Comparison of ENCODE assay signal across 24 mouse cellular contexts in genomic region chr3:144260886-144261285, GRCm38 (mm10). TPM values are rescaled to one million over a fixed set of nuclear protein-coding genes. Genes with fewer than 3 reads are reported as not detected.
DNase-seq lines count a peak whose midpoint lies in the region; ATAC-seq and TF ChIP-seq lines count a peak whose summit lies in the region.
"Had no signal": no experiment of that assay in that cellular context is flagged by ENCODE, and none has a peak within 500 bp of the region (broad histone marks: within the 10 kb centered on the region; RNA-seq: fewer than 3 reads in every experiment).

No protein-coding gene starts in this region.

- H3K27me3 ChIP-seq in forebrain, postnatal 0 days (ENCODE audit: insufficient read depth, low read length) = no peaks in the 10 kb centered on the region
- no peaks in the 10 kb centered on the region for H3K27me3 ChIP-seq in forebrain, embryonic 10.5 days (ENCODE audit: poor library complexity, severe bottlenecking)
- H3K27me3 ChIP-seq: embryonic facial prominence, embryonic 13.5 days; heart, embryonic 12.5 days; limb, embryonic 15.5 days; liver, embryonic 15.5 days had no signal

- 50% methylated on average over 2 of the region's 2 CpGs for WGBS in forebrain, postnatal 0 days
- 95% methylated on average over 2 of the region's 2 CpGs for WGBS in forebrain, embryonic 10.5 days
- WGBS in lung, adult 2 months = 48% methylated on average over 2 of the region's 2 CpGs

- peak; percentile 14 for DNase-seq in forebrain, postnatal 0 days
- DNase-seq in forebrain, embryonic 10.5 days (ENCODE audit: extremely low spot score, low spot score) = no peak
- DNase-seq in lung, postnatal 36 days = peak; percentile 47
- DNase-seq in lung, adult 2 months = no peak
- DNase-seq in right cerebral cortex, postnatal 10 days (ENCODE audit: low spot score in 2 of 2) = no peak
- no peak for DNase-seq in cerebellum, postnatal 14 days
- DNase-seq: adrenal gland, postnatal 25 days; cerebellum, adult 11-12 months; cerebellum, postnatal 25 days; gastrocnemius, postnatal 14 days; heart, postnatal 10 days; kidney, adult 18-20 months; layer of hippocampus, adult 9-11 months; right cerebral cortex, postnatal 25 days had no signal

- no peak for TF ChIP-seq POLR2A in lung, adult 2 months (IDR thresholded peaks at IDR 0.05; ENCODE audit: borderline replicate concordance, extremely low read depth, low read depth, low read length)

- H3K9me3 ChIP-seq in forebrain, postnatal 0 days (ENCODE audit: low read length) = no peaks in the 10 kb centered on the region
- no peaks in the 10 kb centered on the region for H3K9me3 ChIP-seq in forebrain, embryonic 10.5 days
- H3K9me3 ChIP-seq: embryonic facial prominence, embryonic 13.5 days; heart, embryonic 12.5 days; limb, embryonic 15.5 days; liver, embryonic 15.5 days had no signal

- no peaks in the 10 kb centered on the region for H3K36me3 ChIP-seq in forebrain, postnatal 0 days (ENCODE audit: insufficient read depth)
- no peaks in the 10 kb centered on the region for H3K36me3 ChIP-seq in forebrain, embryonic 10.5 days (replicated peaks)
- H3K36me3 ChIP-seq: embryonic facial prominence, embryonic 13.5 days; heart, embryonic 12.5 days; limb, embryonic 15.5 days; liver, embryonic 15.5 days had no signal

- H3K4me2 ChIP-seq in forebrain, postnatal 0 days (ENCODE audit: low read depth) = no peak overlapping the region
- H3K4me2 ChIP-seq: embryonic facial prominence, embryonic 13.5 days; heart, embryonic 12.5 days; limb, embryonic 15.5 days; liver, embryonic 15.5 days; midbrain, embryonic 11.5 days had no signal

- TF ChIP-seq CTCF in forebrain, postnatal 0 days (IDR thresholded peaks at IDR 0.05; ENCODE audit: low read depth) = no peak
- TF ChIP-seq CTCF in lung, adult 2 months (IDR thresholded peaks at IDR 0.05; ENCODE audit: insufficient read depth, low read length) = no peak

- H3K4me1 ChIP-seq in forebrain, postnatal 0 days (ENCODE audit: insufficient read depth) = 0 out of 2 replicates have a peak, but pooled peaks cover 3% of the 10 kb centered on the region
- H3K4me1 ChIP-seq in forebrain, embryonic 10.5 days = peaks cover 13% of the 10 kb centered on the region
- peaks cover 10% of the 10 kb centered on the region; the same call in 1 of the 2 replicates for H3K4me1 ChIP-seq in lung, adult 2 months (ENCODE audit: control insufficient read depth, insufficient read depth, low read length)
- H3K4me1 ChIP-seq: limb, embryonic 15.5 days; liver, embryonic 15.5 days had no signal

- H3K4me3 ChIP-seq in forebrain, postnatal 0 days (ENCODE audit: low read depth, low read length) = no peak overlapping the region
- no peak overlapping the region for H3K4me3 ChIP-seq in forebrain, embryonic 10.5 days
- H3K4me3 ChIP-seq in lung, adult 2 months (replicated peaks; ENCODE audit: extremely low read depth, low read depth, low read length) = no peak overlapping the region
- H3K4me3 ChIP-seq: embryonic facial prominence, embryonic 13.5 days; heart, embryonic 12.5 days; left cerebral cortex, adult 2 months; limb, embryonic 15.5 days; liver, embryonic 15.5 days had no signal

- no peak for ATAC-seq in forebrain, postnatal 0 days
- ATAC-seq in activated CD4-positive, CD25-positive, alpha-beta regulatory T cell, adult 4 months = peak; percentile 61
- ATAC-seq in megakaryocyte-erythroid progenitor cell, adult 5-6 weeks (replicated peaks; ENCODE audit: low FRiP score, low TSS enrichment, poor library complexity, severe bottlenecking) = 0 out of 2 replicates have a peak, but pooled peaks have one; percentile 1
- ATAC-seq: hindbrain, postnatal 0 days had no signal

- H3K27ac ChIP-seq in forebrain, postnatal 0 days (ENCODE audit: low read depth, low read length) = no peak overlapping the region
- no peak overlapping the region for H3K27ac ChIP-seq in forebrain, embryonic 10.5 days
- H3K27ac ChIP-seq: embryonic facial prominence, embryonic 13.5 days; hindbrain, postnatal 0 days; kidney, postnatal 0 days; left cerebral cortex, adult 2 months; limb, embryonic 15.5 days; liver, embryonic 15.5 days had no signal

- H3K9ac ChIP-seq in forebrain, postnatal 0 days = no peak overlapping the region
- H3K9ac ChIP-seq: embryonic facial prominence, embryonic 13.5 days; heart, embryonic 12.5 days; limb, embryonic 15.5 days; liver, embryonic 15.5 days had no signal

RNA-seq across cellular contexts. Expression of gene Lmo4, which starts 55.9 kb away (rescaled TPM):
- 256 and 302 TPM in 2 replicates for total RNA-seq in forebrain, postnatal 0 days (2014; rRNA removed)
- polyA plus RNA-seq in forebrain, postnatal 0 days (2015; fragmentation: Nextera tagmentation; extraction: Ambion mirVana) = 234 and 258 TPM in 2 replicates
- 31.6 and 36.2 TPM in 2 replicates for polyA plus RNA-seq in forebrain, embryonic 10.5 days (2016; fragmentation: Nextera tagmentation; extraction: Ambion mirVana)
- 68.5 and 71.7 TPM in 2 replicates for polyA plus RNA-seq in lung, adult 2 months (2012; rRNA removed)
- polyA plus RNA-seq in activated CD4-positive, CD25-positive, alpha-beta regulatory T cell, adult 4 months (2017; shearing (Covaris generic)) = 10 to 100 TPM in 1 of 2 experiments, 1 to 10 TPM in 1; 8.6 to 12.0 TPM
- 23.9 and 27.0 TPM in 2 replicates for total RNA-seq in megakaryocyte-erythroid progenitor cell, adult 5-6 weeks (2014; fragmentation: Nextera tagmentation)
- 18.7 and 18.9 TPM in 2 replicates for total RNA-seq in megakaryocyte-erythroid progenitor cell, adult 5-6 weeks (2017)

Comparison
In these comparisons a context has a peak if more than half of its experiments do, and no peak if none do; other contexts are left out.
1. DNase-seq: peak in forebrain, postnatal 0 days (single experiment) and lung, postnatal 36 days (single experiment); none in forebrain, embryonic 10.5 days (single experiment), lung, adult 2 months (single experiment), right cerebral cortex, postnatal 10 days (0 of 2) and cerebellum, postnatal 14 days (0 of 2).